Mouse (Mus musculus): ENCODE measurements around the gene Ell2. TPM values are rescaled to one million over a fixed set of nuclear protein-coding genes. Genes with fewer than 3 reads are reported as not detected.

Ell2 gene
- polyA plus RNA-seq, 1 experiment from 2014 or later, result 0.79 TPM

GRCm38 (mm10) chr13:75770744-75771143 lies 64.2 kb downstream of the Ell2 start:
- H3K4me1 ChIP-seq (ENCODE audit: control insufficient read depth, insufficient read depth, low read length), result 0 out of 2 replicates have a peak, but pooled peaks cover 2% of the 10 kb centered on the region
- no peak overlapping the region for H3K4me2 ChIP-seq (ENCODE audit: low read length)
- no peak overlapping the region for H3K4me3 ChIP-seq (ENCODE audit: low read depth, low read length)
- H3K9me3 ChIP-seq (replicated peaks; ENCODE audit: control insufficient read depth, low read length), result no peaks in the 10 kb centered on the region
- DNase-seq (ENCODE audit: low spot score), result no peak
- no peak overlapping the region for H3K9ac ChIP-seq (ENCODE audit: low read length)
- ATAC-seq, result no peak
- 97% methylated on average over 2 of the region's 2 CpGs for WGBS
- H3K27me3 ChIP-seq (replicated peaks; ENCODE audit: control insufficient read depth, insufficient read depth, low read length), result no peaks in the 10 kb centered on the region
- no peaks in the 10 kb centered on the region for H3K36me3 ChIP-seq (ENCODE audit: control insufficient read depth, insufficient read depth, low read length)
- no peak overlapping the region for H3K27ac ChIP-seq (ENCODE audit: low read depth, low read length)

- Histone ChIP-seq H3K4me2 (ENCODE audit: low read length) (no peak overlapping the region), H3K27ac (ENCODE audit: low read depth, low read length) (no peak overlapping the region), H3K27me3 (replicated peaks; ENCODE audit: control insufficient read depth, insufficient read depth, low read length) (no peaks in the 10 kb centered on the region), H3K9me3 (replicated peaks; ENCODE audit: control insufficient read depth, low read length) (no peaks in the 10 kb centered on the region), H3K36me3 (ENCODE audit: control insufficient read depth, insufficient read depth, low read length) (no peaks in the 10 kb centered on the region), H3K4me1 (ENCODE audit: control insufficient read depth, insufficient read depth, low read length) (no peaks in the 10 kb centered on the region), H3K4me3 (ENCODE audit: low read depth, low read length) (no peak overlapping the region), H3K9ac (ENCODE audit: low read length) (no peak overlapping the region)
- DNase-seq (ENCODE audit: low spot score) (no peak), ATAC-seq (no peak)
- WGBS, result 85% methylated on average over 4 of the region's 4 CpGs
Measured at GRCm38 (mm10) chr13:75771404-75771803, 64.8 kb downstream of the Ell2 start.

GRCm38 (mm10) chr13:75771984-75772730 lies 65.6 kb downstream of the Ell2 start:
- Histone ChIP-seq H3K4me3 (ENCODE audit: low read depth, low read length) (no peak overlapping the region), H3K27me3 (replicated peaks; ENCODE audit: control insufficient read depth, insufficient read depth, low read length) (no peaks in the 10 kb centered on the region), H3K27ac (ENCODE audit: low read depth, low read length) (no peak overlapping the region), H3K4me2 (ENCODE audit: low read length) (no peak overlapping the region), H3K36me3 (ENCODE audit: control insufficient read depth, insufficient read depth, low read length) (no peaks in the 10 kb centered on the region), H3K9ac (ENCODE audit: low read length) (no peak overlapping the region), H3K4me1 (ENCODE audit: control insufficient read depth, insufficient read depth, low read length) (no peaks in the 10 kb centered on the region), H3K9me3 (replicated peaks; ENCODE audit: control insufficient read depth, low read length) (no peaks in the 10 kb centered on the region)
- 92% methylated on average over 3 of the region's 3 CpGs for WGBS
- DNase-seq (ENCODE audit: low spot score) (no peak), ATAC-seq (no peak)

- no peak for DNase-seq (ENCODE audit: low spot score)
- no peaks in the 10 kb centered on the region for H3K27me3 ChIP-seq (replicated peaks; ENCODE audit: control insufficient read depth, insufficient read depth, low read length)
- no peak overlapping the region for H3K27ac ChIP-seq (ENCODE audit: low read depth, low read length)
- no peaks in the 10 kb centered on the region for H3K36me3 ChIP-seq (ENCODE audit: control insufficient read depth, insufficient read depth, low read length)
- H3K4me3 ChIP-seq (ENCODE audit: low read depth, low read length), result no peak overlapping the region
- no peaks in the 10 kb centered on the region for H3K4me1 ChIP-seq (ENCODE audit: control insufficient read depth, insufficient read depth, low read length)
- no peak overlapping the region for H3K4me2 ChIP-seq (ENCODE audit: low read length)
- no peaks in the 10 kb centered on the region for H3K9me3 ChIP-seq (replicated peaks; ENCODE audit: control insufficient read depth, low read length)
- ATAC-seq, result no peak
- H3K9ac ChIP-seq (ENCODE audit: low read length), result no peak overlapping the region
Measured at GRCm38 (mm10) chr13:75775961-75776360, 69.4 kb downstream of the Ell2 start.

GRCm38 (mm10) chr13:75776692-75777091 lies 70.1 kb downstream of the Ell2 start:
- Histone ChIP-seq H3K27ac (ENCODE audit: low read depth, low read length) (no peak overlapping the region), H3K9ac (ENCODE audit: low read length) (no peak overlapping the region), H3K36me3 (ENCODE audit: control insufficient read depth, insufficient read depth, low read length) (no peaks in the 10 kb centered on the region), H3K27me3 (replicated peaks; ENCODE audit: control insufficient read depth, insufficient read depth, low read length) (no peaks in the 10 kb centered on the region), H3K9me3 (replicated peaks; ENCODE audit: control insufficient read depth, low read length) (no peaks in the 10 kb centered on the region), H3K4me1 (ENCODE audit: control insufficient read depth, insufficient read depth, low read length) (no peaks in the 10 kb centered on the region), H3K4me3 (ENCODE audit: low read depth, low read length) (no peak overlapping the region), H3K4me2 (ENCODE audit: low read length) (no peak overlapping the region)
- ATAC-seq (no peak), DNase-seq (ENCODE audit: low spot score) (no peak)
- 74% methylated on average over 1 of the region's 1 CpGs for WGBS

- H3K27me3 ChIP-seq (replicated peaks; ENCODE audit: control insufficient read depth, insufficient read depth, low read length), result no peaks in the 10 kb centered on the region
- WGBS, result 80% methylated on average over 6 of the region's 6 CpGs
- ATAC-seq (no peak), DNase-seq (ENCODE audit: low spot score) (no peak)
- H3K27ac ChIP-seq (ENCODE audit: low read depth, low read length), result no peak overlapping the region
- H3K9me3 ChIP-seq (replicated peaks; ENCODE audit: control insufficient read depth, low read length), result no peaks in the 10 kb centered on the region
- H3K4me2 ChIP-seq (ENCODE audit: low read length), result no peak overlapping the region
- H3K4me3 ChIP-seq (ENCODE audit: low read depth, low read length), result no peak overlapping the region
- no peak overlapping the region for H3K9ac ChIP-seq (ENCODE audit: low read length)
- H3K4me1 ChIP-seq (ENCODE audit: control insufficient read depth, insufficient read depth, low read length), result no peaks in the 10 kb centered on the region
- no peaks in the 10 kb centered on the region for H3K36me3 ChIP-seq (ENCODE audit: control insufficient read depth, insufficient read depth, low read length)
Measured at GRCm38 (mm10) chr13:75778156-75778555, 71.6 kb downstream of the Ell2 start.

GRCm38 (mm10) chr13:75779169-75779568 lies 72.6 kb downstream of the Ell2 start:
- Histone ChIP-seq H3K36me3 (ENCODE audit: control insufficient read depth, insufficient read depth, low read length) (no peaks in the 10 kb centered on the region), H3K4me3 (ENCODE audit: low read depth, low read length) (no peak overlapping the region), H3K4me2 (ENCODE audit: low read length) (no peak overlapping the region), H3K4me1 (ENCODE audit: control insufficient read depth, insufficient read depth, low read length) (no peaks in the 10 kb centered on the region), H3K9me3 (replicated peaks; ENCODE audit: control insufficient read depth, low read length) (no peaks in the 10 kb centered on the region), H3K9ac (ENCODE audit: low read length) (no peak overlapping the region), H3K27me3 (replicated peaks; ENCODE audit: control insufficient read depth, insufficient read depth, low read length) (no peaks in the 10 kb centered on the region), H3K27ac (ENCODE audit: low read depth, low read length) (no peak overlapping the region)
- DNase-seq (ENCODE audit: low spot score), result no peak
- no peak for ATAC-seq
- 89% methylated on average over 2 of the region's 2 CpGs for WGBS

GRCm38 (mm10) chr13:75780096-75780495 lies 73.5 kb downstream of the Ell2 start:
- Histone ChIP-seq H3K36me3 (ENCODE audit: control insufficient read depth, insufficient read depth, low read length) (no peaks in the 10 kb centered on the region), H3K4me1 (ENCODE audit: control insufficient read depth, insufficient read depth, low read length) (no peaks in the 10 kb centered on the region), H3K4me3 (ENCODE audit: low read depth, low read length) (no peak overlapping the region), H3K9ac (ENCODE audit: low read length) (no peak overlapping the region), H3K27ac (ENCODE audit: low read depth, low read length) (no peak overlapping the region), H3K27me3 (replicated peaks; ENCODE audit: control insufficient read depth, insufficient read depth, low read length) (no peaks in the 10 kb centered on the region), H3K4me2 (ENCODE audit: low read length) (no peak overlapping the region), H3K9me3 (replicated peaks; ENCODE audit: control insufficient read depth, low read length) (no peaks in the 10 kb centered on the region)
- WGBS, result 85% methylated on average over 2 of the region's 2 CpGs
- DNase-seq (ENCODE audit: low spot score), result no peak
- ATAC-seq, result no peak

- ATAC-seq, result no peak
- Histone ChIP-seq H3K4me2 (ENCODE audit: low read length) (no peak overlapping the region), H3K4me3 (ENCODE audit: low read depth, low read length) (no peak overlapping the region), H3K9ac (ENCODE audit: low read length) (no peak overlapping the region), H3K27ac (ENCODE audit: low read depth, low read length) (no peak overlapping the region), H3K9me3 (replicated peaks; ENCODE audit: control insufficient read depth, low read length) (no peaks in the 10 kb centered on the region), H3K36me3 (ENCODE audit: control insufficient read depth, insufficient read depth, low read length) (no peaks in the 10 kb centered on the region), H3K27me3 (replicated peaks; ENCODE audit: control insufficient read depth, insufficient read depth, low read length) (no peaks in the 10 kb centered on the region), H3K4me1 (ENCODE audit: control insufficient read depth, insufficient read depth, low read length) (no peaks in the 10 kb centered on the region)
- DNase-seq (ENCODE audit: low spot score), result no peak
- WGBS, result 72% methylated on average over 4 of the region's 4 CpGs
Measured at GRCm38 (mm10) chr13:75785726-75786125, 79.2 kb downstream of the Ell2 start.
